Mouse (Mus musculus) ES-E14 (cell line): ENCODE results near the gene Bcas3. TPM values are rescaled to one million over a fixed set of nuclear protein-coding genes. Genes with fewer than 3 reads are reported as not detected.
A peak's percentile ranks its signal among the peaks of the same experiment; 100 is the strongest.

Source experiments
- DNase-seq: peaks from one replicate; pipeline ENCODE4 v3.0.0-alpha.2; 2013; ENCODE audit warnings: low read depth, low spot score
- H3K27ac ChIP-seq: 2 replicates; pipeline ENCODE4 v1.5.1; 2012; ENCODE audit warnings: low read depth, mild to moderate bottlenecking, low read length, moderate library complexity, mixed read lengths; ENCODE audit not compliant: poor library complexity, insufficient read depth, severe bottlenecking
- H3K36me3 ChIP-seq: 2 replicates; pipeline ENCODE4 v1.6.1; 2012; ENCODE audit warnings: mild to moderate bottlenecking, low read length, moderate library complexity, mixed read lengths; ENCODE audit not compliant: control insufficient read depth, poor library complexity, insufficient read depth, severe bottlenecking
- H3K4me1 ChIP-seq, 2 experiments: fragments of 150-350 bp in 1 of 2; sonication (generic) in 1 of 2; 2 replicates each; pipeline ENCODE4 v1.6.1; 2012; ENCODE audit warnings: low read length in 2 of 2, mild to moderate bottlenecking in 1 of 2, mixed read lengths in 1 of 2; ENCODE audit not compliant: control insufficient read depth in 2 of 2, insufficient read depth in 2 of 2, poor library complexity in 1 of 2
- H3K4me3 ChIP-seq, 2 experiments: fragments of 150-350 bp in 1 of 2; sonication (generic) in 1 of 2; 2 replicates each; pipeline ENCODE4 v1.5.1; 2012; ENCODE audit warnings: low read length in 2 of 2, low read depth in 1 of 2, mild to moderate bottlenecking in 1 of 2, mixed read lengths in 1 of 2; ENCODE audit not compliant: insufficient read depth in 1 of 2, poor library complexity in 1 of 2, severe bottlenecking in 1 of 2
- H3K9ac ChIP-seq: 2 replicates; pipeline ENCODE4 v1.6.1; 2012; ENCODE audit warnings: low read depth, mild to moderate bottlenecking, low read length, mixed read lengths; ENCODE audit not compliant: poor library complexity, insufficient read depth, severe bottlenecking
- H3K9me3 ChIP-seq: fragments of 150-350 bp; sonication (generic); 2 replicates; pipeline ENCODE4 v1.6.1; 2012; ENCODE audit warnings: low read depth, mild to moderate bottlenecking, low read length; ENCODE audit not compliant: control insufficient read depth, insufficient read depth
- CHD2 ChIP-seq: IDR thresholded peaks from 2 replicates; pipeline ENCODE4 v1.6.1; 2014; ENCODE audit warnings: mild to moderate bottlenecking, low read depth, low read length, inconsistent platforms
- HCFC1 ChIP-seq: IDR thresholded peaks from 2 replicates; pipeline ENCODE4 v1.6.1; 2012; ENCODE audit warnings: low read length, inconsistent platforms, borderline replicate concordance; ENCODE audit not compliant: insufficient read depth
- MAFK ChIP-seq: IDR thresholded peaks from 2 replicates; pipeline ENCODE4 v1.6.1; 2014; ENCODE audit warnings: mild to moderate bottlenecking, low read depth, low read length, inconsistent platforms; ENCODE audit not compliant: insufficient read depth
- ZC3H11A ChIP-seq: IDR thresholded peaks from 2 replicates; pipeline ENCODE4 v1.6.1; 2012; ENCODE audit warnings: low read depth, mild to moderate bottlenecking, inconsistent platforms, low read length, borderline replicate concordance
- ZNF384 ChIP-seq: IDR thresholded peaks from 2 replicates; pipeline ENCODE4 v1.6.1; 2012; ENCODE audit warnings: low read depth, low read length, inconsistent platforms
- in situ Hi-C, 2 experiments: fragments of 600-800 bp; cut with MboI; formaldehyde crosslinking; loops; one replicate each; pipeline ENCODE4 v1.15.1; 2025; ENCODE audit warnings: low sequenced_read_pairs in 2 of 2, inconsistent platforms in 1 of 2; ENCODE audit not compliant: unreplicated experiment in 2 of 2
- total RNA-seq: library from RNA; depleted of rRNA; stranded (reverse); fragments of 300-350 nt; gene quantifications from 2 replicates; pipeline ENCODE4 v1.2.3, GENCODE M21; 2012

The Bcas3 gene
- total RNA-seq, 1 experiment: 23.6 TPM

DNA sequence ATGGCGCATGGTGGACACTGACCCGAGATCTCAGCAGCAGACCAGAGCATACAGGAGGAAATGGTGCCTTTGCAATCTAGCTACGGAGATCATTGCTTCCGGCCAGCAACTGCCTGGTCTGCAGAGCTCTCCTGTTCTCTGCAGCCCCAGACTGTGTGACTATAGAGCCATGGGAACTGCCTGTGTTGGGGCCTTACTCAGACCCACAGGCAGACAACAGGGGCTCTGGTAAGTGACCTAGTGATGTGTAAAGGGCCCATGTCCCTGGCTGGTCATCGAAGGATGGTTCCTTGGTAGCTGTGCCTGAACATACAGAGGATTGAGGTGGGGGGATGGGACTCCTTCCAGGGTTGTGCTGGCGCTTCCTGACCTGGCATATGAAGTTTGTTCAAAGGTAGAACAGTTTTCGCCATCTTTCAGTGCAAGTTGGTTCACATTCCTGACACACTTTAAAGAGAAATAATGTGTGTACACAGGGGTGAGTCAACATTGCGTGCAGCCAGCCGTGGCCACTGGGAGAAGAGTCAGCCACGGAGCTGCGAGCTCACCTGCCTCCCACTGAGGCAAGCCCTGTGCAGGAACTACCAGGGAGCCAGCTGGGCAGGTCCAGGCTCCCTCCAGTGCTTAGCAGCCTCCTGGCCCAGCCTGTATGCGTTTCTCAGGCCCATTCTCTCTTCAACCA lies 439.7 kb downstream of the Bcas3 start:
- TF ChIP-seq CHD2: no peak
- TF ChIP-seq ZNF384: no peak
- no peak for TF ChIP-seq HCFC1
- no peak for TF ChIP-seq MAFK
- no peak for TF ChIP-seq ZC3H11A
- in situ Hi-C loops: no loop called here
- H3K36me3 ChIP-seq: no peaks in the 10 kb centered on the region
- H3K9me3 ChIP-seq: no peaks in the 10 kb centered on the region
- no peak for DNase-seq
- H3K4me1 ChIP-seq: peaks cover 0 to 7% of the 10 kb centered on the region in 2 experiments; a peak in 1 of 4 replicates
- no peak overlapping the region for H3K9ac ChIP-seq
- H3K27ac ChIP-seq: peak overlapping the region; percentile 25; the same call in 1 of the 2 replicates
- no peak overlapping the region for H3K4me3 ChIP-seq

DNA sequence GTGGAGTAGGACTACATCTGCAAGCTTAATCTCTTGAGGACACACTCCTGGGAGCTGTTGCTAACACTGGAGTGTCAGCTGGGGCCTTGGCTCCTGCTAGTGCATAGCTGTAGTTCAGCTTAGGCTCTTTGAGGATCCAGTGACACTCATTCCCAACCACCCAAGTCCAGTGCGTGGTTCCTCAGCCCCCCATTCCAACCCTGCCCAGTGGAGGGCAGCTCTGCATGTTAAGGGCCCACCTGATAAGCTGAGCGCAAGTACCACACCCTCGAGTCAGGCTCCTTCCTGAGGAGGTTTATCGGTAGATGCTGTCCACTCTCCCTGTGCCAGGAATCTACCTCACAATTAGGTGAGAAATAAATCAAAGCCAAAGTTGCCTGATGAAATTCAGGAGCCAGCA lies 446.5 kb downstream of the Bcas3 start:
- no peak for DNase-seq
- H3K9me3 ChIP-seq: no peaks in the 10 kb centered on the region
- in situ Hi-C loops: no loop called here
- no peak overlapping the region for H3K27ac ChIP-seq
- H3K36me3 ChIP-seq: no peaks in the 10 kb centered on the region
- no peaks in the 10 kb centered on the region for H3K4me1 ChIP-seq
- no peak overlapping the region for H3K4me3 ChIP-seq
- H3K9ac ChIP-seq: no peak overlapping the region
- TF ChIP-seq ZNF384 (no peak), CHD2 (no peak), ZC3H11A (no peak), MAFK (no peak), HCFC1 (no peak)

DNA sequence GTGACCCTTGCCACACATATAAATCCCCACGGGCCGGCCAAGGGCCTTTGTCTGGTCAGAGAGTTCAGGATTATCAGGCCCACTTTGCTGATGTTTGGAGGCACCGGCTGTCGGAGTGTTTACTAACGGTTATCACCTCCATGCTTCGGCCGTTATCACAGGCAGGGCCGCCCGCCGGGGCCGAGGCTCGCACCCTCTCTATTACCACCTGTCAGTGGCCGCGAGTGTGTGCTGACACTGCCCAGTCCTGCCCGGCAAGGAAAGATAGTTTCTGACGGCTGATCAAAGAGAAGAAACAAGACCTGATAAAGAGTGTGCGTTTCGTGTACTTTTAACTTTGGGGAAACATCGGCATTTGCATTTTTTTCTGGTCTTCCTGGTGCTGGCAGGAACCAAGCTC lies 446.9 kb downstream of the Bcas3 start:
- in situ Hi-C loops: no loop called here

DNA sequence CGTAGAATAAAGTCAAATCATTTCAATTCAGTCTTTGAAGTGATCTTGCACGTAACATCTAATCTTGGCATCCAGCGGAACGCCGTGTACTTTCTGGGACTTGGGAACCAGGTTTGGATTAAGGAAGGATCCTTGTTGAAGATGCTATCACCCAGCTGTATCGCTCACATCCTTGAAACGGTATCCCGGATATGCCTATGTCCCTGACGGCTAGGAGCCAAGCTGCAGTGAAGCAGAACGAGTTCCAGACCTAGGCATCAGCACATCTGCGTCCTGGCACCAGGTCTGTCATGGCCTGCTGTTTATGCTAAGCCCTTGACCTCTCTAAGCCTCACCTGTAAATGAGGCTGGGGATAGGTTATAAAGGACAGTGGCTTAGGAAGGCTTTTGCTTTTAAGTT lies 447.4 kb downstream of the Bcas3 start:
- H3K36me3 ChIP-seq: no peaks in the 10 kb centered on the region
- TF ChIP-seq ZNF384 (no peak), HCFC1 (no peak), MAFK (no peak), CHD2 (no peak), ZC3H11A (no peak)
- no peak overlapping the region for H3K4me3 ChIP-seq
- H3K4me1 ChIP-seq: no peaks in the 10 kb centered on the region
- DNase-seq: no peak
- H3K9ac ChIP-seq: no peak overlapping the region
- H3K27ac ChIP-seq: no peak overlapping the region
- in situ Hi-C loops: no loop called here
- H3K9me3 ChIP-seq: no peaks in the 10 kb centered on the region

More for the DNA sequence above, 446.9 kb downstream of the Bcas3 start:
- TF ChIP-seq HCFC1 (no peak), MAFK (no peak), ZNF384 (no peak), CHD2 (no peak), ZC3H11A (no peak)
- H3K4me3 ChIP-seq: no peak overlapping the region
- H3K27ac ChIP-seq: no peak overlapping the region
- no peaks in the 10 kb centered on the region for H3K9me3 ChIP-seq
- DNase-seq: no peak
- no peak overlapping the region for H3K9ac ChIP-seq
- no peaks in the 10 kb centered on the region for H3K36me3 ChIP-seq
- no peaks in the 10 kb centered on the region for H3K4me1 ChIP-seq

DNA sequence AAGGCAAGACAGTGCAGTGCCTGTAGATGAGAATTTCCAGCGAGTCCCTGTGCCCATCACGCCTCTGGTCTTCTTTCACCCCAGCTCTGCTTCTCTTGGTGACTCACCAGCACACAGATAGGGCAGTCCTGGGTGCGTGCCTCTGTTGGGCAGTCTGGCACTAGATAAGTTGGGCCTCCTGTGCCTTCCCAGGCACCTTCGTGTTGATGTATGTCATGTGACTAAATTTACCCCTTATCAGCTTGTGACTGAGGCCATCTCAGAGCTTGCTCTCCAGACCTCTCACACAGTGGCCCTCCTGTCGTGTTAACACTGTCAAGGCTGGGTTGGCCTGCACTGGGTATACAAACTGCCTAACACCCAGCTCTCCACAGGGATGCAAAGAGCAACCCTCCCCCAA lies 451.1 kb downstream of the Bcas3 start:
- H3K4me1 ChIP-seq: no peaks in the 10 kb centered on the region
- no peak overlapping the region for H3K27ac ChIP-seq
- no peak for TF ChIP-seq HCFC1
- TF ChIP-seq CHD2: no peak
- no peak for TF ChIP-seq ZNF384
- TF ChIP-seq MAFK: no peak
- no peak for TF ChIP-seq ZC3H11A
- in situ Hi-C loops: no loop called here
- no peaks in the 10 kb centered on the region for H3K36me3 ChIP-seq
- H3K9me3 ChIP-seq: no peaks in the 10 kb centered on the region
- H3K4me3 ChIP-seq: no peak overlapping the region
- no peak overlapping the region for H3K9ac ChIP-seq
- no peak for DNase-seq
